Mouse (Mus musculus) neural tube, embryonic 13.5 days (tissue): ENCODE results near the gene Sem1. TPM values are rescaled to one million over a fixed set of nuclear protein-coding genes. Genes with fewer than 3 reads are reported as not detected.
A peak's percentile ranks its signal among the peaks of the same experiment; 100 is the strongest.
"Not testable (repeated sequence)": the region's sequence is repeated elsewhere in the genome, so short reads cannot be mapped to it uniquely, and the experiment has no call there.

Experiments used
- ATAC-seq: fragments of 200-750 bp; cut with Nextera tagmentation; 2 replicates; pipeline ENCODE4 v1.8.0; 2017; ENCODE audit warnings: low read depth, mild to moderate bottlenecking, moderate TSS enrichment, moderate library complexity
- H3K27ac ChIP-seq: fragments of 300-500 bp; sonication (generic); replicated peaks from 2 replicates; pipeline ENCODE4 v1.5.1; 2015; ENCODE audit warnings: moderate library complexity, mild to moderate bottlenecking, inconsistent platforms
- H3K27me3 ChIP-seq: fragments of 300-500 bp; sonication (generic); 2 replicates; pipeline ENCODE4 v1.6.1; 2015; ENCODE audit warnings: mild to moderate bottlenecking, inconsistent platforms
- H3K36me3 ChIP-seq: fragments of 300-500 bp; sonication (generic); 2 replicates; pipeline ENCODE4 v1.6.1; 2015; ENCODE audit warnings: mild to moderate bottlenecking, inconsistent platforms
- H3K4me1 ChIP-seq: fragments of 300-500 bp; sonication (generic); replicated peaks from 2 replicates; pipeline ENCODE4 v1.6.1; 2015; ENCODE audit warnings: inconsistent platforms
- H3K4me2 ChIP-seq: fragments of 300-500 bp; sonication (generic); 2 replicates; pipeline ENCODE4 v1.6.1; 2015; ENCODE audit warnings: inconsistent platforms, mild to moderate bottlenecking, moderate library complexity
- H3K4me3 ChIP-seq: fragments of 300-500 bp; sonication (generic); 2 replicates; pipeline ENCODE4 v1.5.1; 2015; ENCODE audit warnings: mild to moderate bottlenecking, inconsistent platforms
- H3K9ac ChIP-seq: fragments of 300-500 bp; sonication (generic); 2 replicates; pipeline ENCODE4 v1.6.1; 2015; ENCODE audit warnings: moderate library complexity, mild to moderate bottlenecking, inconsistent platforms
- H3K9me3 ChIP-seq: fragments of 300-500 bp; sonication (generic); 2 replicates; pipeline ENCODE4 v1.6.1; 2016; ENCODE audit warnings: inconsistent platforms
- WGBS: fragments of 180-500 bp; shearing (Covaris S2); methylation state at CpG from one replicate; pipeline ENCODE4 v1.1.7; 2015; 5-methylcytosine and 5-hydroxymethylcytosine counted together
- polyA plus RNA-seq: library from polyadenylated mRNA; unstranded; fragments of >200 nt; fragmentation: Nextera tagmentation; extraction: Ambion mirVana; gene quantifications from 2 replicates; pipeline ENCODE4 v1.2.1, GENCODE M21; 2015

Gene Sem1
- polyA plus RNA-seq, 1 experiment from 2014 or later, result 179 TPM

GRCm38 (mm10) chr6:6557647-6558046, 20.8 kb downstream of the Sem1 start:
- H3K27me3 ChIP-seq, result no peaks in the 10 kb centered on the region
- 95% methylated on average over 1 of the region's 1 CpGs for WGBS

GRCm38 (mm10) chr6:6552006-6552405, 26.5 kb downstream of the Sem1 start:
- no peak for ATAC-seq
- H3K36me3 ChIP-seq, result peaks cover 20% of the 10 kb centered on the region
- no peak overlapping the region for H3K4me3 ChIP-seq
- 43% methylated on average over 6 of the region's 6 CpGs for WGBS
- H3K4me2 ChIP-seq, result no peak overlapping the region
- H3K4me1 ChIP-seq, result no peaks in the 10 kb centered on the region
- H3K27ac ChIP-seq, result no peak overlapping the region
- H3K9ac ChIP-seq, result no peak overlapping the region
- H3K9me3 ChIP-seq, result no peaks in the 10 kb centered on the region
- H3K27me3 ChIP-seq, result no peaks in the 10 kb centered on the region

More at GRCm38 (mm10) chr6:6557647-6558046, 20.8 kb downstream of the Sem1 start:
- no peak overlapping the region for H3K27ac ChIP-seq
- ATAC-seq, result no peak
- H3K4me3 ChIP-seq, result no peak overlapping the region
- no peak overlapping the region for H3K9ac ChIP-seq
- no peak overlapping the region for H3K4me2 ChIP-seq
- H3K9me3 ChIP-seq, result no peaks in the 10 kb centered on the region
- H3K36me3 ChIP-seq, result peaks cover 27% of the 10 kb centered on the region
- H3K4me1 ChIP-seq, result peaks cover 8% of the 10 kb centered on the region

- Histone ChIP-seq H3K9ac (no peak overlapping the region), H3K27me3 (peaks cover 12% of the 10 kb centered on the region), H3K4me3 (no peak overlapping the region), H3K27ac (no peak overlapping the region), H3K4me2 (no peak overlapping the region), H3K9me3 (no peaks in the 10 kb centered on the region), H3K36me3 (no peaks in the 10 kb centered on the region), H3K4me1 (no peaks in the 10 kb centered on the region)
- ATAC-seq, result no peak
- 76% methylated on average over 5 of the region's 5 CpGs for WGBS
These were observed 30.5 kb downstream of the Sem1 start for GRCm38 (mm10) chr6:6547997-6548396.

- Histone ChIP-seq H3K36me3 (no peaks in the 10 kb centered on the region), H3K27me3 (peaks cover 40% of the 10 kb centered on the region), H3K9me3 (no peaks in the 10 kb centered on the region), H3K27ac (no peak overlapping the region), H3K9ac (no peak overlapping the region), H3K4me2 (no peak overlapping the region), H3K4me1 (no peaks in the 10 kb centered on the region), H3K4me3 (no peak overlapping the region)
- 72% methylated on average over 4 of the region's 4 CpGs for WGBS
- no peak for ATAC-seq
These were observed 34.2 kb downstream of the Sem1 start for GRCm38 (mm10) chr6:6544255-6544645.

- Histone ChIP-seq H3K36me3 (no peaks in the 10 kb centered on the region), H3K27ac (no peak overlapping the region), H3K4me1 (no peaks in the 10 kb centered on the region), H3K4me2 (no peak overlapping the region), H3K9me3 (no peaks in the 10 kb centered on the region), H3K27me3 (peaks cover 44% of the 10 kb centered on the region), H3K9ac (no peak overlapping the region), H3K4me3 (no peak overlapping the region)
- WGBS, result 85% methylated on average over 9 of the region's 9 CpGs
- ATAC-seq, result no peak
These were observed 34.7 kb downstream of the Sem1 start for GRCm38 (mm10) chr6:6543606-6544254.

GRCm38 (mm10) chr6:6542133-6542532, 36.3 kb downstream of the Sem1 start:
- H3K36me3 ChIP-seq, result no peaks in the 10 kb centered on the region
- H3K4me2 ChIP-seq, result no peak overlapping the region
- H3K4me3 ChIP-seq, result no peak overlapping the region
- H3K27ac ChIP-seq, result no peak overlapping the region
- no peaks in the 10 kb centered on the region for H3K9me3 ChIP-seq
- H3K27me3 ChIP-seq, result peaks cover 59% of the 10 kb centered on the region
- H3K9ac ChIP-seq, result no peak overlapping the region
- no peak for ATAC-seq
- no peaks in the 10 kb centered on the region for H3K4me1 ChIP-seq

GRCm38 (mm10) chr6:6536781-6537466, 41.5 kb downstream of the Sem1 start:
- Histone ChIP-seq H3K9ac (no peak overlapping the region), H3K4me2 (no peak overlapping the region), H3K27ac (no peak overlapping the region), H3K4me1 (no peaks in the 10 kb centered on the region), H3K27me3 (peaks cover 72% of the 10 kb centered on the region), H3K4me3 (no peak overlapping the region), H3K36me3 (no peaks in the 10 kb centered on the region), H3K9me3 (no peaks in the 10 kb centered on the region)
- peak; percentile 56 for ATAC-seq
- WGBS, result 33% methylated on average over 5 of the region's 5 CpGs

GRCm38 (mm10) chr6:6536359-6536758, 42.1 kb downstream of the Sem1 start:
- not testable (repeated sequence) for H3K9ac ChIP-seq

More at GRCm38 (mm10) chr6:6536359-6536758, 42.1 kb downstream of the Sem1 start:
- not testable (repeated sequence) for H3K4me1 ChIP-seq, H3K27ac ChIP-seq, H3K36me3 ChIP-seq, ATAC-seq, H3K4me3 ChIP-seq, H3K4me2 ChIP-seq, H3K9me3 ChIP-seq
- WGBS, result 77% methylated on average over 5 of the region's 5 CpGs
- H3K27me3 ChIP-seq, result peaks cover 72% of the 10 kb centered on the region
